Mouse (Mus musculus) heart, adult 2 months (tissue): ENCODE measurements around the gene Top3b. TPM values are rescaled to one million over a fixed set of nuclear protein-coding genes. Genes with fewer than 3 reads are reported as not detected.
"Not testable (repeated sequence)": the region's sequence is repeated elsewhere in the genome, so short reads cannot be mapped to it uniquely, and the experiment has no call there.

ENCODE experiments used
- DNase-seq, 2 experiments: peaks; one replicate each; pipeline ENCODE4 v3.0.0; 2021
- H3K27ac ChIP-seq: fragments of 200-600 bp; 2 replicates; pipeline ENCODE4 v1.8.1; 2022
- H3K27me3 ChIP-seq: fragments of 200-500 bp; 2 replicates; pipeline ENCODE4 v1.6.1; 2012; ENCODE audit warnings: mild to moderate bottlenecking, low read length, inconsistent platforms, mixed read lengths; ENCODE audit not compliant: control insufficient read depth, insufficient read depth
- H3K36me3 ChIP-seq: fragments of 200-500 bp; 2 replicates; pipeline ENCODE4 v1.6.1; 2012; ENCODE audit warnings: low read length, inconsistent platforms; ENCODE audit not compliant: control insufficient read depth, insufficient read depth
- H3K4me1 ChIP-seq: fragments of 200-500 bp; 2 replicates; pipeline ENCODE4 v1.6.1; 2011; ENCODE audit warnings: low read length; ENCODE audit not compliant: control insufficient read depth, insufficient read depth
- H3K4me3 ChIP-seq: fragments of 200-600 bp; 2 replicates; pipeline ENCODE4 v1.8.1; 2022
- H3K79me2 ChIP-seq: fragments of 200-500 bp; replicated peaks from 2 replicates; pipeline ENCODE4 v1.6.1; 2012; ENCODE audit warnings: mild to moderate bottlenecking, inconsistent platforms, low read length, moderate library complexity, mixed read lengths; ENCODE audit not compliant: control insufficient read depth, insufficient read depth
- H3K9ac ChIP-seq: fragments of 200-500 bp; 2 replicates; pipeline ENCODE4 v1.6.1; 2012; ENCODE audit warnings: low read depth, mild to moderate bottlenecking, control low read depth, inconsistent platforms, low read length, mixed read lengths
- CTCF ChIP-seq: fragments of 200-600 bp; IDR thresholded peaks from 2 replicates; pipeline ENCODE4 v1.8.1; 2022; ENCODE audit warnings: antibody characterized with exemption, mild to moderate bottlenecking, moderate library complexity
- EP300 ChIP-seq: fragments of 200-500 bp; IDR thresholded peaks from 2 replicates; pipeline ENCODE4 v1.6.1; 2011; ENCODE audit warnings: low read depth, low read length, control low read depth; ENCODE audit not compliant: insufficient read depth
- POLR2A ChIP-seq: fragments of 200-500 bp; IDR thresholded peaks from 2 replicates; pipeline ENCODE4 v1.6.1; 2011; ENCODE audit warnings: mild to moderate bottlenecking, low read depth, low read length, control low read depth; ENCODE audit not compliant: insufficient read depth
- WGBS: fragments of 180-500 bp; shearing (Covaris S2); methylation state at CpG from one replicate; pipeline ENCODE4 v1.1.7; 2018; 5-methylcytosine and 5-hydroxymethylcytosine counted together
- intact Hi-C: fragments of 180-260 bp; cut with DNase I; formaldehyde crosslinking; loops from one replicate; pipeline ENCODE4 v1.15.1; 2025
- polyA plus RNA-seq: library from polyadenylated mRNA; depleted of rRNA; stranded (reverse); fragments of >200 nt; gene quantifications from 2 replicates; pipeline ENCODE4 v1.2.3, GENCODE M21; 2012
- total RNA-seq, 2 experiments: library from RNA; stranded (reverse); gene quantifications; 2 replicates each; pipeline ENCODE4 v1.2.3; 2021

The Top3b gene
- total and polyA plus RNA-seq, 3 experiments = 23.7 to 38.1 (median 24.3) TPM

DNA sequence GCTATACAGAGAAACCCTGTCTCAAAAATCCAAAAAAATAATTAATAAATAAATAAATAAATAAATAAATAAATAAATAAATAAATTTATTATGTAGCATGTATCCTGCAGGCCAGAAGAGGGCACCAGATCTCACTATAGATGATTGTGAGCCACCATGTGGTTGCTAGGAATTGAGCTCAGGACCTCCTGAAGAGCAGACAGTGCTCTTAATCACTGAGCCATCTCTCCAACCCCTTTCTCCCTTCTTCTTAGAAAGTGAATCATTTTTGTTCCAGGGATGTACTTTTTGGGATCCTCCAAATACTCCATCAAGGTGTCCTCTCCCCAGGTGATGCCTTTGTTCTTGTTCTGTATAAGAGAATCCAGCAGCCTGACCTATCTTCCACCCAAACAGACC, 21.3 kb upstream of the Top3b start:
- Histone ChIP-seq H3K36me3 (no peaks in the 10 kb centered on the region), H3K79me2 (no peaks in the 10 kb centered on the region), H3K4me1 (no peaks in the 10 kb centered on the region; the same call in 1 of the 2 replicates), H3K27me3 (no peaks in the 10 kb centered on the region), H3K27ac (no peak overlapping the region), H3K4me3 (no peak overlapping the region), H3K9ac (no peak overlapping the region)
- DNase-seq = no peak
- intact Hi-C loops = no loop called here
- TF ChIP-seq POLR2A (no peak), EP300 (no peak), CTCF (peak; percentile 38)

DNA sequence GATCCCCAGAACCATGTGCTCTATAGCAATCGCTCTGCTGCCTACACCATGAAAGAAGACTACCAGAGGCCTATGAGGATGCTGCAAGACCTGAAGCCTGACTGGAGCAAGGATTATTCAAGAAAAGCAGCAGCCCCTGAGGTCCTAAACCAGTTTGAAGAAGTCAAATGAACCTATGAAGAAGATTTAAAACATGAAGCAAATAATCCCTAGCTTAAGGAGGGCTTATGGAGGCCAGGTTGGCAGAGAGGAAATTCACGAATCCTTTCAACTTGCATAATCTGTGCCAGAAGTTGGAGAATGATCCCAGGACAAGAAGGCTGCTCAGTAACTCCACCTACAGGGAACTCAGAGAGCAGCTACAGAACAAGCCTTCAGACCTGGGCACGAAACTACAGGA, 18.1 kb upstream of the Top3b start:
- H3K79me2 ChIP-seq = no peaks in the 10 kb centered on the region
- H3K9ac ChIP-seq = no peak overlapping the region
- 88% methylated on average over 3 of the region's 3 CpGs for WGBS
- TF ChIP-seq POLR2A (no peak), CTCF (no peak), EP300 (no peak)
- DNase-seq = no peak
- H3K4me1 ChIP-seq = no peaks in the 10 kb centered on the region; the same call in 1 of the 2 replicates
- no peak overlapping the region for H3K27ac ChIP-seq
- H3K27me3 ChIP-seq = no peaks in the 10 kb centered on the region
- H3K4me3 ChIP-seq = no peak overlapping the region
- no peaks in the 10 kb centered on the region for H3K36me3 ChIP-seq
- intact Hi-C loops = no loop called here

DNA sequence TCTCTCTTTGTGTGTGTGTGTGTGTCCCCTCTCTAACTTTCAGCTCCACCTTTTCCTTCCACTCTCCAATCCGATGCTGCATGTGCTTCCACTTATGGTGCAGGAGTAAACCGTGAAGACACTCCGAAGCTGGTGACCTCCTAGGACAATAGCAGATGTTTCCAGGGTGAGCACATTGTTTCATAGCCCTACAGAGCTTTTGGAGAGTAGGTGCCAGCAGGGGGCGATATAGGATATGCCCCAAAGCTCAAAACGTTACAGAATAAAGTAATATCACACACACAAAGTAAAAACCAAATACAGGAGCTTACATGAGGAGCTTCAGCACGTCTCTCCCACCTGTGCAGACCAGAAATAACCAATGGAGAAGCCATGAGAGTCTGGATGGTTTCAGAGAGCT, 15.7 kb upstream of the Top3b start:
- TF ChIP-seq POLR2A = no peak
- TF ChIP-seq CTCF = peak; percentile 88
- 11% methylated on average over 6 of the region's 6 CpGs for WGBS

GRCm38 (mm10) chr16:16855541-16855940, 15.0 kb upstream of the Top3b start:
- H3K36me3 ChIP-seq = no peaks in the 10 kb centered on the region
- 97% methylated on average over 1 of the region's 1 CpGs for WGBS
- DNase-seq = no peak
- no peak overlapping the region for H3K4me3 ChIP-seq
- no peaks in the 10 kb centered on the region; the same call in 1 of the 2 replicates for H3K4me1 ChIP-seq
- intact Hi-C loops = loop anchor here (1.0 to 2.0 kb wide), 2 partner anchors 15 to 57 kb away; partner anchors contain the start of genes Top3b and Vpreb1
- no peak for TF ChIP-seq POLR2A
- TF ChIP-seq EP300 = no peak
- TF ChIP-seq CTCF = no peak
- no peaks in the 10 kb centered on the region for H3K79me2 ChIP-seq
- no peaks in the 10 kb centered on the region for H3K27me3 ChIP-seq
- no peak overlapping the region for H3K27ac ChIP-seq
- H3K9ac ChIP-seq = no peak overlapping the region

More for the DNA sequence above, 15.7 kb upstream of the Top3b start:
- peak; percentile 52 to 62 for DNase-seq
- H3K27me3 ChIP-seq = no peaks in the 10 kb centered on the region
- no peak overlapping the region for H3K27ac ChIP-seq
- no peak overlapping the region for H3K4me3 ChIP-seq
- no peaks in the 10 kb centered on the region for H3K36me3 ChIP-seq
- intact Hi-C loops = loop anchor here (1.0 to 2.0 kb wide), 2 partner anchors 16 to 57 kb away; partner anchors contain the start of genes Top3b and Vpreb1
- no peaks in the 10 kb centered on the region; the same call in 1 of the 2 replicates for H3K4me1 ChIP-seq
- no peak overlapping the region for H3K9ac ChIP-seq
- no peaks in the 10 kb centered on the region for H3K79me2 ChIP-seq

GRCm38 (mm10) chr16:16856054-16856453, 14.5 kb upstream of the Top3b start:
- DNase-seq, intact Hi-C loops, H3K27me3 ChIP-seq, H3K9ac ChIP-seq, H3K4me3 ChIP-seq, H3K79me2 ChIP-seq, H3K4me1 ChIP-seq, H3K27ac ChIP-seq, H3K36me3 ChIP-seq: not testable (repeated sequence)
- 78% methylated on average over 9 of the region's 9 CpGs for WGBS

- Histone ChIP-seq H3K27ac (no peak overlapping the region), H3K4me1 (no peaks in the 10 kb centered on the region; the same call in 1 of the 2 replicates), H3K36me3 (no peaks in the 10 kb centered on the region), H3K9ac (no peak overlapping the region), H3K27me3 (no peaks in the 10 kb centered on the region), H3K4me3 (no peak overlapping the region), H3K79me2 (no peaks in the 10 kb centered on the region)
- DNase-seq = no peak
- TF ChIP-seq CTCF (no peak), EP300 (no peak), POLR2A (no peak)
- 70% methylated on average over 13 of the region's 13 CpGs for WGBS
- intact Hi-C loops = no loop called here
Measured at GRCm38 (mm10) chr16:16856731-16857476, 13.6 kb upstream of the Top3b start.
